Mouse (Mus musculus): Measurements from ENCODE around the gene Afap1l2. TPM values are rescaled to one million over a fixed set of nuclear protein-coding genes. Genes with fewer than 3 reads are reported as not detected.

Afap1l2 gene
- polyA plus RNA-seq, 1 experiment, result 15.2 TPM

GRCm38 (mm10) chr19:57052016-57052415 is 44.0 kb upstream of the Afap1l2 start:
- no peak for TF ChIP-seq SRF (IDR thresholded peaks at IDR 0.05; ENCODE audit: control insufficient read depth, insufficient read length, low read depth)
- no peak for TF ChIP-seq USF1 (IDR thresholded peaks at IDR 0.05; ENCODE audit: low read depth)
- TF ChIP-seq TCF3 (IDR thresholded peaks at IDR 0.05; ENCODE audit: insufficient read length, low read depth), result no peak
- no peak for TF ChIP-seq E2F4 (IDR thresholded peaks at IDR 0.05; ENCODE audit: insufficient read depth)
- no peak for TF ChIP-seq POLR2A (IDR thresholded peaks at IDR 0.05; ENCODE audit: insufficient read length, low read depth)
- no peak for TF ChIP-seq MAX (IDR thresholded peaks at IDR 0.05; ENCODE audit: low read depth)
- TF ChIP-seq TCF12 (IDR thresholded peaks at IDR 0.05; ENCODE audit: insufficient read depth, poor library complexity, severe bottlenecking), result no peak
- no peak for TF ChIP-seq CEBPB (IDR thresholded peaks at IDR 0.05; ENCODE audit: insufficient read depth, poor library complexity, severe bottlenecking)
- no peak for TF ChIP-seq POLR2AphosphoS2 (IDR thresholded peaks at IDR 0.05; ENCODE audit: insufficient read length, low read depth)
- no peak for TF ChIP-seq MYOD1 (IDR thresholded peaks at IDR 0.05; ENCODE audit: control insufficient read depth in 1 of 3, insufficient read length in 2 of 3, low read depth in 2 of 3)
- Histone ChIP-seq H3K4me2 (ENCODE audit: low read depth) (no peak overlapping the region), H3K79me2 (ENCODE audit: control insufficient read depth, insufficient read depth) (no peaks in the 10 kb centered on the region), H3K27me3 (ENCODE audit: control insufficient read depth, insufficient read depth, insufficient read length) (no peaks in the 10 kb centered on the region), H3K4me3 (no peak overlapping the region), H3K36me3 (ENCODE audit: control insufficient read depth, insufficient read depth) (no peaks in the 10 kb centered on the region), H3ac (ENCODE audit: control insufficient read depth, insufficient read length) (no peak overlapping the region)

DNA sequence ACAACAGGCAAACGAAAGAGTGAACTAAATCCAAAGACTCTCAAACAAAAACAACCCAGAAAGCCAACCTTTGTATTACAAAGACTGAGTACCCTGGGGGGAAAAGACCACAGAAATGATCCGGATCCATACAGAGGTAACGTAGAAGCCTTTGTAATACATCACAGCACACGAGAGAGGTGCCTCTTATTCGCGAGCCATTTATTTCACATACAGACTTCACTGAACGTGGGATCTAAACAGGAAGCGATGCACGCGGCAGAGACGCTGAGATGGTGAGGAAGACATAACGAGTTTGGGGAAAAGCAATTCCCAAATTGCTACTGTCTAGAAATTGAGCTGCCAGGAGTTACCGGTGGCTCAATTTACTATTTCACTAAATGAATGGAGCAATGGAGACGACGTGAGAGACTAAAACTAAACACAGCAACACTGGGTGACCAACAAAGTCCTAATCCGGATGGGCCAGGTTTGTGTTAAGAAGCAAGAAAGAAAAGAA is 41.6 kb upstream of the Afap1l2 start:
- Histone ChIP-seq H3K36me3 (ENCODE audit: control insufficient read depth, insufficient read depth) (peaks cover 3% of the 10 kb centered on the region), H3K27me3 (ENCODE audit: control insufficient read depth, insufficient read depth, insufficient read length) (no peaks in the 10 kb centered on the region), H3K4me3 (no peak overlapping the region), H3ac (ENCODE audit: control insufficient read depth, insufficient read length) (no peak overlapping the region), H3K4me2 (ENCODE audit: low read depth) (no peak overlapping the region), H3K79me2 (ENCODE audit: control insufficient read depth, insufficient read depth) (no peaks in the 10 kb centered on the region)
- no peak for TF ChIP-seq MYOG (IDR thresholded peaks at IDR 0.05; ENCODE audit: control insufficient read depth in 1 of 3, insufficient read depth in 1 of 3, insufficient read length in 2 of 3, low read depth in 2 of 3)
- no peak for TF ChIP-seq MYOD1 (IDR thresholded peaks at IDR 0.05; ENCODE audit: control insufficient read depth in 1 of 3, insufficient read length in 2 of 3, low read depth in 2 of 3)
- TF ChIP-seq MAX (IDR thresholded peaks at IDR 0.05; ENCODE audit: low read depth), result no peak
- TF ChIP-seq TCF12 (IDR thresholded peaks at IDR 0.05; ENCODE audit: insufficient read depth, poor library complexity, severe bottlenecking), result no peak

DNA sequence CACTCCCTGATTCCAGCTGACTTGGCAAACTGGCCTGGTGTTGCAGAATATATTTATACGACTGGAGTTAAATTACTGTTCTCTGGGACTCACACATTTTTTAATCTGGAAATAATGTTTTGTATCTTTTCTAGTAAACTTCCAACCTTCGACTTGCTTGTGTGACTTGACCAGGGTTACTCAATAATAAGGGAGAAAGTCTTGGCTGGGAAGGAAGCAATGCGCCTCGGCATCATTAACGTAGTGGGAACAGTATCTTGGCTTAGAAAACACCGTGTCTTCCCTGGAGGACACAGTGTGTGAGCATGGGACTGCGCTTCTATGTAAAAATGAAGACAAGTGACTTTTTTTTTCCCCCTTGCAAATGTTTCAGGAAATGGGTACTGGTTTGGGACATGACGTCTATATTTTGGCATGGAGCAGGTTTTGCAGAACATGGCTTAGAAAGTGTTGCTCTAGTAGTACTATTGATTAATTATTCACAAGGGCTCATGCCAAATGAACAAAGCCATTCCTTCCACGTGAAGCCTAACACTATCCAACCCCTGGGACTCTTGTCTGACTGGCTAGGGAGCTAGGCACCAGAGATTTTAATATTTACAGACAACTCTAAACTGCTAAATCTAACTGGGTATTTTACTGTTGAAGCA is 39.8 kb upstream of the Afap1l2 start:
- Histone ChIP-seq H3K27me3 (ENCODE audit: control insufficient read depth, insufficient read depth, insufficient read length) (no peaks in the 10 kb centered on the region), H3ac (ENCODE audit: control insufficient read depth, insufficient read length) (no peak overlapping the region), H3K79me2 (ENCODE audit: control insufficient read depth, insufficient read depth) (no peaks in the 10 kb centered on the region), H3K36me3 (ENCODE audit: control insufficient read depth, insufficient read depth) (peaks cover 5% of the 10 kb centered on the region), H3K4me3 (no peak overlapping the region), H3K4me2 (ENCODE audit: low read depth) (no peak overlapping the region)
- TF ChIP-seq TCF3 (IDR thresholded peaks at IDR 0.05; ENCODE audit: insufficient read length, low read depth), result no peak
- no peak for TF ChIP-seq POLR2AphosphoS2 (IDR thresholded peaks at IDR 0.05; ENCODE audit: insufficient read length, low read depth)
- no peak for TF ChIP-seq USF1 (IDR thresholded peaks at IDR 0.05; ENCODE audit: low read depth)
- TF ChIP-seq CEBPB (IDR thresholded peaks at IDR 0.05; ENCODE audit: insufficient read depth, poor library complexity, severe bottlenecking), result no peak
- no peak for TF ChIP-seq E2F4 (IDR thresholded peaks at IDR 0.05; ENCODE audit: insufficient read depth)
- TF ChIP-seq MYOG (IDR thresholded peaks at IDR 0.05; ENCODE audit: control insufficient read depth in 1 of 3, insufficient read depth in 1 of 3, insufficient read length in 2 of 3, low read depth in 2 of 3), result no peak
- no peak for TF ChIP-seq REST (IDR thresholded peaks at IDR 0.05; ENCODE audit: insufficient read depth, insufficient read length)
- no peak for TF ChIP-seq SRF (IDR thresholded peaks at IDR 0.05; ENCODE audit: control insufficient read depth, insufficient read length, low read depth)
- TF ChIP-seq POLR2A (IDR thresholded peaks at IDR 0.05; ENCODE audit: insufficient read length, low read depth), result no peak
- no peak for TF ChIP-seq MAX (IDR thresholded peaks at IDR 0.05; ENCODE audit: low read depth)
- TF ChIP-seq TCF12 (IDR thresholded peaks at IDR 0.05; ENCODE audit: insufficient read depth, poor library complexity, severe bottlenecking), result no peak
- TF ChIP-seq MYOD1 (IDR thresholded peaks at IDR 0.05; ENCODE audit: control insufficient read depth in 1 of 3, insufficient read length in 2 of 3, low read depth in 2 of 3), result no peak

DNA sequence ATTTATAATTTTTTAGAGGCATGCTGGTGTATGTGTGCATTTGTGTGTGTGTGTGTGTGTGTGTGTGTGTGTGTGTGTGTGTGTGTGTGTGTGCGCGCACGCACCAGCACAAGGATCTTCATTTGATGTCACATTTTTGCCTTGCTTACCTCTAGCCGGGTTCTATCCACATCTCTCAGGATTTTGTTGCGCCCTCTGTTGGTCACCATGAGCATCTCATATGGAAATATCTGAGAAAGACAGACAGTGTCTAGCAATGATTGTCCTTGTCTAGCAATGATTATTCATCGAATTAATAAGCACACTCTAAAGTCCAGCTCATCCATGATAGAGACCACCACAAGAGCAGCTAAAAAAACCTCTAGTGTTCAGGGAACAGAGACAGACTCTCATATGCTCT is 31.2 kb upstream of the Afap1l2 start:
- no peak overlapping the region for H3K4me3 ChIP-seq
- TF ChIP-seq TCF12 (IDR thresholded peaks at IDR 0.05; ENCODE audit: insufficient read depth, poor library complexity, severe bottlenecking) (no peak), MAX (IDR thresholded peaks at IDR 0.05; ENCODE audit: low read depth) (no peak), CEBPB (IDR thresholded peaks at IDR 0.05; ENCODE audit: insufficient read depth, poor library complexity, severe bottlenecking) (no peak), POLR2AphosphoS2 (IDR thresholded peaks at IDR 0.05; ENCODE audit: insufficient read length, low read depth) (no peak), REST (IDR thresholded peaks at IDR 0.05; ENCODE audit: insufficient read depth, insufficient read length) (no peak), TCF3 (IDR thresholded peaks at IDR 0.05; ENCODE audit: insufficient read length, low read depth) (no peak), MYOD1 (IDR thresholded peaks at IDR 0.05; ENCODE audit: control insufficient read depth in 1 of 3, insufficient read length in 2 of 3, low read depth in 2 of 3) (no peak), E2F4 (IDR thresholded peaks at IDR 0.05; ENCODE audit: insufficient read depth) (no peak), USF1 (IDR thresholded peaks at IDR 0.05; ENCODE audit: low read depth) (no peak), SRF (IDR thresholded peaks at IDR 0.05; ENCODE audit: control insufficient read depth, insufficient read length, low read depth) (no peak), POLR2A (IDR thresholded peaks at IDR 0.05; ENCODE audit: insufficient read length, low read depth) (no peak), MYOG (IDR thresholded peaks at IDR 0.05; ENCODE audit: control insufficient read depth in 1 of 3, insufficient read depth in 1 of 3, insufficient read length in 2 of 3, low read depth in 2 of 3) (no peak)
- H3K36me3 ChIP-seq (ENCODE audit: control insufficient read depth, insufficient read depth), result peaks cover 23% of the 10 kb centered on the region
- no peaks in the 10 kb centered on the region for H3K79me2 ChIP-seq (ENCODE audit: control insufficient read depth, insufficient read depth)
- no peak overlapping the region for H3ac ChIP-seq (ENCODE audit: control insufficient read depth, insufficient read length)
- no peaks in the 10 kb centered on the region for H3K27me3 ChIP-seq (ENCODE audit: control insufficient read depth, insufficient read depth, insufficient read length)
- H3K4me2 ChIP-seq (ENCODE audit: low read depth), result no peak overlapping the region
